Mouse (Mus musculus) granulocyte monocyte progenitor cell, adult 5-6 weeks (primary cell): Measurements from ENCODE around the gene AU015836. TPM values are rescaled to one million over a fixed set of nuclear protein-coding genes. Genes with fewer than 3 reads are reported as not detected.
A peak's percentile ranks its signal among the peaks of the same experiment; 100 is the strongest.

ENCODE experiments used
- ATAC-seq: replicated peaks from 2 replicates; pipeline ENCODE4 v1.8.0; 2016; ENCODE audit warnings: mild to moderate bottlenecking, moderate TSS enrichment, inconsistent platforms; ENCODE audit not compliant: poor library complexity, severe bottlenecking
- total RNA-seq, 2 experiments: library from RNA; stranded (forward) in 1 of 2; stranded (reverse) in 1 of 2; fragments of 200-712, 200-1000 nt in 1 of 2; fragments of >200 nt in 1 of 2; fragmentation: Nextera tagmentation in 1 of 2; gene quantifications; 2 replicates each; pipeline ENCODE4 v1.2.3; 2014 to 2017

AU015836 gene
- total RNA-seq (2014; fragmentation: Nextera tagmentation) (not detected in 2 replicates), total RNA-seq (2017) (not detected in 2 replicates)

- no peak for ATAC-seq
These were observed at the start of gene AU015836 for GRCm38 (mm10) chrX:93968444-93968843. AU015836 (plus strand) TSS chrX:93968659.

GRCm38 (mm10) chrX:93919017-93919416 is 49.4 kb upstream of the AU015836 start:
- peak; percentile 69 for ATAC-seq

DNA sequence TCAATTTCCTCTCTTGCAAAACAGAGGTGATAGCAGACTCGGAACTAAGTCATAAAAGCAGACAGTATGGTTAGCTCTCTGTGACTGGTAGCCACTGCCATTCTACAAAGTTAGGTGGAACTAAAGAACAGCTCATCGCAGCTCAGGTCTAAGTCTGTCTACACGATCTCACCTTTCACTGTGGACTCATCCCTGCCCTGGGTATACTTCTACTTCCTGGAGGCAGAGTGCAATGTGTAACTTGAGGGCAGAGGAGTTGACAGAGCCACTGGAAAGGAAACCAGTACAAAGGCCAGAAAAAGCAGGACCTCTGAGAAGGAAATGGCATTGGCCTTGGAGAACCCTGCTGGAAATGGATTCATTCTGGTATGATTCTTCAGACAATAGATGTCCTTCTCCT is 40.1 kb upstream of the AU015836 start:
- ATAC-seq, result no peak

DNA sequence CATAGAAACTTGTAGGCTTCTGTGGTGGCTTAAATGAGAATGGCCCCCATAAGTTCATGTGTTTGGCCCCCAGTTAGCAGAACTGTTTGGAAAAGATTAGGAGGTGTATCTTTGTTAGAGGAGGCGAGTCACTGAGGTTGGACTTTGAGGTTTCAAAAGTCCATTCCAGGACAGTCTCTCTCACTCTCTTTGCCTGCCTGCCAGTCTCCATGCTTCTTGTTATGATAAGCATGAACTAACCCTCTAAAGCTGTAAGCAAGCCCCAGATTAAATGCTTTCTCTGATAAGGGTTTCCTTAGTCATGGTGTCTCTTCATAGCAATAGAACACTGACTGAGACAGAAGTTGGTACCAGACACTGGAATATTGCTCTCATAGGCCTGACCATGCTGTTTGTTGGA is 39.7 kb upstream of the AU015836 start:
- ATAC-seq, result no peak

- ATAC-seq, result no peak
These were observed 36.8 kb upstream of the AU015836 start for GRCm38 (mm10) chrX:93931694-93932093.

GRCm38 (mm10) chrX:93956727-93957126 is 11.7 kb upstream of the AU015836 start:
- ATAC-seq, result peak; percentile 53; the same call in 1 of the 2 replicates

DNA sequence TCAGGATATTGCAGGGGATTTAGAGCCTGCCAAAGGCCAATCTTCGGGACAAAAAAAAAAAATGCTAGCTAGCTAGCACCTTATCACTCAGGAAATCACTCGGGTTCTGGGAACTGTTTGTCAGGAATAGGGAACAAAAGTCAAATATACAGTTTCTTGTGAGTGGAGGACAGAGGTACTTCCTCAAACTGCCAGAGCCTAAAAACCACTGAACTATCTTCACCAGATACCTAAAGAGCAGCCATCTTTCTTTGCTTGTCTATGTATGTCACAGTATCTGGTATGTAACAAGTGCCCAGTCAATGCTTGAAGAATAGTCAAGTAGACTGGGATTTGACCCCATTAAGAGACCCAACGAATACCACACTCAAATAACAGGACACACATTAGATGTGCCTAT is 10.0 kb upstream of the AU015836 start:
- peak; percentile 59 for ATAC-seq

GRCm38 (mm10) chrX:93980341-93980740 is 11.9 kb downstream of the AU015836 start:
- no peak for ATAC-seq

GRCm38 (mm10) chrX:93982193-93982592 is 13.7 kb downstream of the AU015836 start:
- no peak for ATAC-seq

DNA sequence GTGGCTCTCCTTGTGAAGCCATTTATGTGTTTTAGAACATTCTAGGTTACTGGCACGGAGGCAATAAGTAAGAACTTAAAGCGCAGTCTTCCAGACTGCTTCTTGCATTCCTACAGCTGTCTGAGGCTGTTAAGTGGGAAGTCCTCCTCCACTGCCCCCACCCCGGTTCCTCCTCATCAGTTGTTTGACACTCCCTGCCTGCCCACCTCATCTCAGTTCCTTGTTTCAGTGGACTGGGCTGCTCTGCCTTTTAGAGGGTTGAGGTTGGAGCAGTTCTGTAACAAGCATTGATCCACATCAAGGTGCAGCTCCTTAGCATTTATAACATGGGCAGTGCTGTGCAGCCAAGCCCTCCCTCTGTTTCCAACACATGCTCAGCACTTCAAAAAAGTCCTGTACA is 16.6 kb downstream of the AU015836 start:
- ATAC-seq, result peak; percentile 97

DNA sequence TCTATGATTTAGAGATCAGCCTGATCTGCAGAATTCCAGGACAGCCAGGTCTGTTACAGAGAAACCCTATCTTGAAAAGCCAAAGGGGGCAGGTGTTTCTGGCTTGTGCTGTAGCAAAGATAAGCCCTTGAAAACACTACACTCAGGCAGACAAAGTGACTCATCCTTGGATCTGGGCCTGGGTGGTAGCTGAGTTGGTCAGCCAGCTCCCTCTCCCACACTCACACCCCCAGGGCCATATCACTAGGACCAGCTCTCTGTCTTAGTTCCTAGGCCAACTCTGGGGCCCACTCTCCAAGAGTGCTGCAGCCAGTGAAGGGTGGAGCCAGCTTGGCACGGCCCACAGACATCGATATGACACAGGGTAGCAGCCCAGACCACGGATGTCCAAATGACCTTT is 38.5 kb downstream of the AU015836 start:
- no peak for ATAC-seq

DNA sequence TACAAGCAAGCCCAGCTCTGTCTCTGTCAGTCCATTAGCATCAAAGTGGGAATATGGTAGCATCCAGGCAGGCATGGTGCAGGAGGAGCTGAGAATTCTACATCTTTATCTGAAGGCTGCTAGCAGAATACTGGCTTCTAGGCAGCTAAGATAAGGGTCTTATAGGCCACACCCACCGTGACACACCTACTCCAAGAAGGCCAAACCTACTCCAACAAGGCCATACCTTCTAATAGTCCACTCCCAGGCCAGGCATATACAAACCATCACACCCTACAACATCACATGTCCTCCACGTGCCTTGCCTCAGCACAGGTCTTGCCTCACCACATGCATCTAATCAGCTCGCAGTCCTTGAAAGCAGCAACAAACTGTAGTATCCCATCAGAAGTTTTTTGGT is 41.0 kb downstream of the AU015836 start:
- no peak for ATAC-seq

DNA sequence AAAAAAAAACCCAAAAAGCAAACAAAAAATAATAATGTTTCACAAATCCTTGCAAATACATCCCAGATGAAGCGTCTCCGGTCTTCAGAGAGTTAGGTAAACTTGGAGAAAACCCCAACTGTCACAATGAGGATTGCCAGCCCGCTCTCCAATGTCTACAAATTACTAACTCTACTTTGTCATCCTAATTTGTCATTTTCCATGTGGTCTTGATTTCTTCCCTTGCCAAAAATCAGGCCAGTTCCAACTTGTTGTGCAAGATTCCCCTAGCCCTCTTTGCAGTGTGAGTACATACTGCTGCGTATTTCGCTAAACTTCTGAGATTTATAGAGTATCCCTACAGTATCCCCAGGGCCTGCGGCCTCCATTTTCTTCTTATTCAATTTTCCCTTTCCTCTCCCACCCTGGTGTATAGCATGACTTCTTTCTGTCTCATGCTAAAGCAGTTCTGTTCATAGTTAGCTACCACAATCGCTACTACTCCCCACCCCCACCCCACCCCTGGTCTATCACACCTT is 43.3 kb downstream of the AU015836 start:
- ATAC-seq, result no peak

DNA sequence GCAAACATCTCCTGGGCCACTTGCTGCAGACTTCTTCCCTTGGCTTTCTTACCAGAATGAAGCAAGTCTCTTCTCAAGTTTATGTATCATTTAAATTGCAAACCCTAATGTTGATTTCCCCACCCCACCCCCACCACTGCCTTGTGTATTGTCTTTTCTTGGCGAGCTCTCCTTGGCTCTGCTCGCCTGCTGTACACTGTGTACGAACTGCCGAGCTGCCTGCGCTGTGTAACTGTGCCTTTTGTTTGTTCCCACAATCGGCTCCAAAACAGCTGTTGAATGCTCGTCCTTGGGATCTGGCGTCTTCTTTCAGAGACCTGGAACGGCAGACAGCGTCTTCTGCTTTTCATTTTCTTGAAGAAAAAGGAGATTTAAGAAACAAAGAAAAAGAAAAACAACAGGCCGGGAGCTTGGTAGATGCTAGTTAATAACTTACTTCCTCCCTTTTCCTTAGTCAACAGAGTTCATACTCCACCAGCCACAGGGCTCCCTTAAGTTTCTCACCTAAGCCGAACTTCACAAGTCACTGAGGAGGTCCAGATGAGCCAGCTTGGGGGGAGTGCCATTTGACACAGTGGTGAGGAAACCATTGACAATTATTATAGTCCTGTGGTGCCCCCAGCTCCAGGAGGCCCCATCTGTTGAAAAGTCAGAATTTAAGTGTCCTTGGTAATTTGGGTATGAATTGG is 44.2 kb downstream of the AU015836 start:
- ATAC-seq, result no peak

GRCm38 (mm10) chrX:94016891-94017290 is 48.4 kb downstream of the AU015836 start:
- ATAC-seq, result no peak

DNA sequence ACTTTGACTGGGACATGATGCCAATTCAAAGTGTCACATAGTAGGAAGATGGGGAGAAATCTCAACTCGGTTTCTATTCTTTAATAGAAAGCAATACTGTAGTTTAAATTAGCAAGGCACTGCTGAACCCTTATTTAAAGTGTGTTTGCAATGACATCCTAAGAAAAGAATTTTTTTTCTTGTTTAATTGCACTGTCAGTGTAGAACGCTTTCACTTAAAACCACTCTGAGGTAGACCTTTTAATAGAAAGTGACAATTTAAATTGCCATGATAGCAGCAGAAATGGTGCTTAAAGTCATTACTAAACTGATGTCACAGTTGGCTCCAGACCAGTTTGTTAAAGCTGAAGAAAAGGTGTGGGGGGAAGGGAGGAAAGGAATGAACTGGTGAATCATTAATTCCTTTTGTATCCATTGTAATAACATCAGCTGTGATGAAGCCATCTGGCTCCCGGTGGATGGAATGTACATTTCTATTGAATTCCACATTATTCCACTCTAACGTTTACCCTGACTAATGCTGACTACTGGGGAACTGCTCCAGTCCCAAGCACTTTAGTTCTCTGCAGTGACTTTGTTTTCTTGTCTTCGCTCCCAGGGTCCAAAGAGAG is 53.9 kb downstream of the AU015836 start:
- ATAC-seq, result no peak

Other genes starting within 250 kb of the AU015836 start
- 42.8 and 59.4 TPM in 2 replicates for gene Pdk3, start 136.5 kb upstream of the AU015836 start, total RNA-seq (2014; fragmentation: Nextera tagmentation)
- 49.8 and 55.5 TPM in 2 replicates for gene Pdk3, start 136.5 kb upstream of the AU015836 start, total RNA-seq (2017)
- gene Zfx, start 155.0 kb downstream of the AU015836 start, total RNA-seq (2014; fragmentation: Nextera tagmentation), result 20.9 and 26.5 TPM in 2 replicates
- 35.5 and 39.8 TPM in 2 replicates for gene Zfx, start 155.0 kb downstream of the AU015836 start, total RNA-seq (2017)
- 148 TPM in 2 replicates for gene Eif2s3x, start 244.2 kb downstream of the AU015836 start, total RNA-seq (2014; fragmentation: Nextera tagmentation)
- 166 and 189 TPM in 2 replicates for gene Eif2s3x, start 244.2 kb downstream of the AU015836 start, total RNA-seq (2017)